Mouse (Mus musculus): ENCODE measurements around the gene Sorcs3. TPM values are rescaled to one million over a fixed set of nuclear protein-coding genes. Genes with fewer than 3 reads are reported as not detected.

The Sorcs3 gene
- polyA plus RNA-seq, 1 experiment from 2014 or later: 5.9 TPM

GRCm38 (mm10) chr19:48545421-48546132 is 339.8 kb downstream of the Sorcs3 start:
- Histone ChIP-seq H3K9ac (ENCODE audit: low read length) (no peak overlapping the region), H3K4me2 (ENCODE audit: low read depth) (no peak overlapping the region), H3K27me3 (ENCODE audit: control insufficient read depth, insufficient read depth, low read length) (no peaks in the 10 kb centered on the region), H3K27ac (ENCODE audit: low read depth, low read length) (no peak overlapping the region), H3K36me3 (ENCODE audit: control insufficient read depth, insufficient read depth, low read length) (no peaks in the 10 kb centered on the region), H3K9me3 (ENCODE audit: control insufficient read depth, low read length) (no peaks in the 10 kb centered on the region), H3K4me3 (ENCODE audit: low read depth, low read length) (no peak overlapping the region), H3K4me1 (ENCODE audit: control insufficient read depth, insufficient read depth, low read length) (no peaks in the 10 kb centered on the region)
- DNase-seq (ENCODE audit: low spot score): no peak
- 91% methylated on average over 7 of the region's 7 CpGs for WGBS
- ATAC-seq (ENCODE audit: insufficient read depth, low FRiP score, low TSS enrichment): no peak

GRCm38 (mm10) chr19:48546133-48546448 is 340.3 kb downstream of the Sorcs3 start:
- no peaks in the 10 kb centered on the region for H3K36me3 ChIP-seq (ENCODE audit: control insufficient read depth, insufficient read depth, low read length)
- H3K9ac ChIP-seq (ENCODE audit: low read length): no peak overlapping the region
- 93% methylated on average over 2 of the region's 2 CpGs for WGBS
- ATAC-seq (ENCODE audit: insufficient read depth, low FRiP score, low TSS enrichment): no peak
- no peak for DNase-seq (ENCODE audit: low spot score)
- no peak overlapping the region for H3K4me3 ChIP-seq (ENCODE audit: low read depth, low read length)
- no peaks in the 10 kb centered on the region for H3K27me3 ChIP-seq (ENCODE audit: control insufficient read depth, insufficient read depth, low read length)
- H3K4me2 ChIP-seq (ENCODE audit: low read depth): no peak overlapping the region
- H3K4me1 ChIP-seq (ENCODE audit: control insufficient read depth, insufficient read depth, low read length): no peaks in the 10 kb centered on the region
- no peaks in the 10 kb centered on the region for H3K9me3 ChIP-seq (ENCODE audit: control insufficient read depth, low read length)
- no peak overlapping the region for H3K27ac ChIP-seq (ENCODE audit: low read depth, low read length)

GRCm38 (mm10) chr19:48548143-48548881 is 342.5 kb downstream of the Sorcs3 start:
- DNase-seq (ENCODE audit: low spot score): no peak

GRCm38 (mm10) chr19:48559432-48559831 is 353.6 kb downstream of the Sorcs3 start:
- Histone ChIP-seq H3K4me3 (ENCODE audit: low read depth, low read length) (no peak overlapping the region), H3K27ac (ENCODE audit: low read depth, low read length) (no peak overlapping the region), H3K27me3 (ENCODE audit: control insufficient read depth, insufficient read depth, low read length) (no peaks in the 10 kb centered on the region), H3K36me3 (ENCODE audit: control insufficient read depth, insufficient read depth, low read length) (no peaks in the 10 kb centered on the region), H3K9ac (ENCODE audit: low read length) (no peak overlapping the region), H3K4me1 (ENCODE audit: control insufficient read depth, insufficient read depth, low read length) (no peaks in the 10 kb centered on the region), H3K4me2 (ENCODE audit: low read depth) (no peak overlapping the region), H3K9me3 (ENCODE audit: control insufficient read depth, low read length) (no peaks in the 10 kb centered on the region)
- ATAC-seq (ENCODE audit: insufficient read depth, low FRiP score, low TSS enrichment): no peak
- 52% methylated on average over 2 of the region's 2 CpGs for WGBS
- DNase-seq (ENCODE audit: low spot score): no peak

More at GRCm38 (mm10) chr19:48548143-48548881, 342.5 kb downstream of the Sorcs3 start:
- no peaks in the 10 kb centered on the region for H3K4me1 ChIP-seq (ENCODE audit: control insufficient read depth, insufficient read depth, low read length)
- H3K9me3 ChIP-seq (ENCODE audit: control insufficient read depth, low read length): no peaks in the 10 kb centered on the region
- ATAC-seq (ENCODE audit: insufficient read depth, low FRiP score, low TSS enrichment): no peak
- H3K4me3 ChIP-seq (ENCODE audit: low read depth, low read length): no peak overlapping the region
- no peak overlapping the region for H3K27ac ChIP-seq (ENCODE audit: low read depth, low read length)
- WGBS: 46% methylated on average over 9 of the region's 9 CpGs
- H3K27me3 ChIP-seq (ENCODE audit: control insufficient read depth, insufficient read depth, low read length): no peaks in the 10 kb centered on the region
- H3K4me2 ChIP-seq (ENCODE audit: low read depth): no peak overlapping the region
- no peaks in the 10 kb centered on the region for H3K36me3 ChIP-seq (ENCODE audit: control insufficient read depth, insufficient read depth, low read length)
- H3K9ac ChIP-seq (ENCODE audit: low read length): no peak overlapping the region

- Histone ChIP-seq H3K27ac (ENCODE audit: low read depth, low read length) (no peak overlapping the region), H3K9me3 (ENCODE audit: control insufficient read depth, low read length) (no peaks in the 10 kb centered on the region), H3K36me3 (ENCODE audit: control insufficient read depth, insufficient read depth, low read length) (no peaks in the 10 kb centered on the region), H3K4me3 (ENCODE audit: low read depth, low read length) (no peak overlapping the region), H3K4me1 (ENCODE audit: control insufficient read depth, insufficient read depth, low read length) (no peaks in the 10 kb centered on the region), H3K4me2 (ENCODE audit: low read depth) (no peak overlapping the region), H3K9ac (ENCODE audit: low read length) (no peak overlapping the region), H3K27me3 (ENCODE audit: control insufficient read depth, insufficient read depth, low read length) (no peaks in the 10 kb centered on the region)
- ATAC-seq (ENCODE audit: insufficient read depth, low FRiP score, low TSS enrichment) (no peak), DNase-seq (ENCODE audit: low spot score) (no peak)
- 74% methylated on average over 1 of the region's 1 CpGs for WGBS
Observed at GRCm38 (mm10) chr19:48575736-48576135, 369.9 kb downstream of the Sorcs3 start.

GRCm38 (mm10) chr19:48577169-48577568 is 371.3 kb downstream of the Sorcs3 start:
- H3K27me3 ChIP-seq (ENCODE audit: control insufficient read depth, insufficient read depth, low read length): no peaks in the 10 kb centered on the region
- H3K4me2 ChIP-seq (ENCODE audit: low read depth): no peak overlapping the region
- H3K27ac ChIP-seq (ENCODE audit: low read depth, low read length): no peak overlapping the region
- H3K9ac ChIP-seq (ENCODE audit: low read length): no peak overlapping the region
- ATAC-seq (ENCODE audit: insufficient read depth, low FRiP score, low TSS enrichment): no peak
- no peak overlapping the region for H3K4me3 ChIP-seq (ENCODE audit: low read depth, low read length)
- WGBS: 87% methylated on average over 5 of the region's 5 CpGs
- DNase-seq (ENCODE audit: low spot score): no peak
- no peaks in the 10 kb centered on the region for H3K36me3 ChIP-seq (ENCODE audit: control insufficient read depth, insufficient read depth, low read length)
- no peaks in the 10 kb centered on the region for H3K9me3 ChIP-seq (ENCODE audit: control insufficient read depth, low read length)
- no peaks in the 10 kb centered on the region for H3K4me1 ChIP-seq (ENCODE audit: control insufficient read depth, insufficient read depth, low read length)

GRCm38 (mm10) chr19:48584938-48585560 is 379.2 kb downstream of the Sorcs3 start:
- WGBS: 77% methylated on average over 8 of the region's 8 CpGs
- Histone ChIP-seq H3K9ac (ENCODE audit: low read length) (no peak overlapping the region), H3K4me2 (ENCODE audit: low read depth) (no peak overlapping the region), H3K9me3 (ENCODE audit: control insufficient read depth, low read length) (no peaks in the 10 kb centered on the region), H3K4me3 (ENCODE audit: low read depth, low read length) (no peak overlapping the region), H3K4me1 (ENCODE audit: control insufficient read depth, insufficient read depth, low read length) (no peaks in the 10 kb centered on the region), H3K36me3 (ENCODE audit: control insufficient read depth, insufficient read depth, low read length) (no peaks in the 10 kb centered on the region), H3K27ac (ENCODE audit: low read depth, low read length) (no peak overlapping the region), H3K27me3 (ENCODE audit: control insufficient read depth, insufficient read depth, low read length) (no peaks in the 10 kb centered on the region)
- no peak for DNase-seq (ENCODE audit: low spot score)
- no peak for ATAC-seq (ENCODE audit: insufficient read depth, low FRiP score, low TSS enrichment)

GRCm38 (mm10) chr19:48616951-48617350 is 411.1 kb downstream of the Sorcs3 start:
- no peak overlapping the region for H3K4me2 ChIP-seq (ENCODE audit: low read depth)
- no peaks in the 10 kb centered on the region for H3K36me3 ChIP-seq (ENCODE audit: control insufficient read depth, insufficient read depth, low read length)
- 57% methylated on average over 1 of the region's 1 CpGs for WGBS
- no peak overlapping the region for H3K27ac ChIP-seq (ENCODE audit: low read depth, low read length)
- H3K4me1 ChIP-seq (ENCODE audit: control insufficient read depth, insufficient read depth, low read length): no peaks in the 10 kb centered on the region
- H3K9me3 ChIP-seq (ENCODE audit: control insufficient read depth, low read length): no peaks in the 10 kb centered on the region
- DNase-seq (ENCODE audit: low spot score) (no peak), ATAC-seq (ENCODE audit: insufficient read depth, low FRiP score, low TSS enrichment) (no peak)
- no peak overlapping the region for H3K4me3 ChIP-seq (ENCODE audit: low read depth, low read length)
- H3K27me3 ChIP-seq (ENCODE audit: control insufficient read depth, insufficient read depth, low read length): no peaks in the 10 kb centered on the region
- no peak overlapping the region for H3K9ac ChIP-seq (ENCODE audit: low read length)
